ENCODE assay signal across 11 mouse cellular contexts in genomic region chr13:62970515-62971269, GRCm38 (mm10). TPM values are rescaled to one million over a fixed set of nuclear protein-coding genes. Genes with fewer than 3 reads are reported as not detected.
DNase-seq lines count a peak whose midpoint lies in the region; ATAC-seq and TF ChIP-seq lines count a peak whose summit lies in the region.
"Had no signal": no experiment of that assay in that cellular context is flagged by ENCODE, and none has a peak within 500 bp of the region (broad histone marks: within the 10 kb centered on the region; RNA-seq: fewer than 3 reads in every experiment).

No protein-coding gene starts in this region.

- no peaks in the 10 kb centered on the region for H3K9me3 ChIP-seq in liver, embryonic 12.5 days (replicated peaks)

- ATAC-seq in frontal cortex, adult (ENCODE audit: low TSS enrichment), result peak; percentile 90
- no peak for ATAC-seq in liver, embryonic 12.5 days

- no peak overlapping the region for H3K9ac ChIP-seq in liver, embryonic 12.5 days
- H3K9ac ChIP-seq: hindbrain, embryonic 14.5 days had no signal

- peaks cover 5% of the 10 kb centered on the region for H3K36me3 ChIP-seq in liver, embryonic 12.5 days

- H3K4me1 ChIP-seq in liver, embryonic 12.5 days, result peaks cover 10% of the 10 kb centered on the region

- H3K4me3 ChIP-seq in left cerebral cortex, adult 2 months, result no peak overlapping the region
- no peak overlapping the region for H3K4me3 ChIP-seq in liver, embryonic 12.5 days

- DNase-seq in frontal cortex, postnatal 25 days (ENCODE audit: low spot score in 2 of 2), result no peak
- DNase-seq in right cerebral cortex, adult 18-20 months, result peak; percentile 47
- DNase-seq in right cerebral cortex, postnatal 14 days, result no peak
- no peak for DNase-seq in left cerebral cortex, adult 2 months (ENCODE audit: extremely low spot score in 1 of 2, low spot score in 2 of 2)
- DNase-seq in thymus, postnatal 10 days (ENCODE audit: low spot score in 2 of 2), result no peak
- DNase-seq in B cell, adult 2 months, result no peak

- no peak overlapping the region for H3K4me2 ChIP-seq in liver, embryonic 12.5 days
- H3K4me2 ChIP-seq: hindbrain, embryonic 14.5 days had no signal

- no peak for TF ChIP-seq CTCF in left cerebral cortex, adult 2 months (IDR thresholded peaks at IDR 0.05)

- H3K27me3 ChIP-seq in liver, embryonic 12.5 days (replicated peaks), result no peaks in the 10 kb centered on the region

- peak overlapping the region; percentile 13; the same call in 1 of the 2 replicates for H3K27ac ChIP-seq in left cerebral cortex, adult 2 months
- H3K27ac ChIP-seq in liver, embryonic 12.5 days, result no peak overlapping the region
- H3K27ac ChIP-seq: hindbrain, embryonic 14.5 days; macrophage; stomach, postnatal 0 days had no signal

- 73% methylated on average over 11 of the region's 11 CpGs for WGBS in liver, embryonic 12.5 days (ENCODE audit: insufficient replicate concordance)

- intact Hi-C loops in left cerebral cortex, adult 2 months (cut with DNase I), result no loop called here

RNA-seq across cellular contexts. Expression of gene 2010111I01Rik, which starts 6.0 kb away (rescaled TPM):
- 100 to 1,000 TPM; 122 to 140 TPM for total RNA-seq in left cerebral cortex, adult 2 months (2021)
- 17.2 and 19.6 TPM in 2 replicates for polyA plus RNA-seq in liver, embryonic 12.5 days (2016; fragmentation: Nextera tagmentation; extraction: Ambion mirVana)
